In the genomic region with DNA sequence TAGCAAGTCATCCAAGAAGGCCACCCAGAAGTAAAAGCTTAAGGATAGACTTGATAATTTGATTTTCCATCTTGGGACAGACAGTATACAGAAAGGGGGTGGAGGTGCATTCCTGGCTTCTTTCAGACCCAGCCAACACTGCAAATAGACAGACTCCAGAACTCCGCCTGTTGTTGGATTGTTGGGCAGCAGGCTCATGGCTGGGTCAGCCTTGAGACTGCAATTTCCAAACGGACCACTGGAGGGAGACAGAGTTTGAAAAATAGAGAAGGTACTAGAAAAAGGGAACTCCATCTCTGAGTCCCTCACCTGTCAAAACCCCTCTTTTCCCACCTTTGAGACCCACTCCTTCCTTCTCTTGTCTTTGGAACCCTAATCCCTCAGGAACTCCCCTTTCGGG, we compare ENCODE assay signal across 10 mouse cellular contexts. TPM values are rescaled to one million over a fixed set of nuclear protein-coding genes. Genes with fewer than 3 reads are reported as not detected.
DNase-seq lines count a peak whose midpoint lies in the region; ATAC-seq and TF ChIP-seq lines count a peak whose summit lies in the region.
"Had no signal": no experiment of that assay in that cellular context is flagged by ENCODE, and none has a peak within 500 bp of the region (broad histone marks: within the 10 kb centered on the region; RNA-seq: fewer than 3 reads in every experiment).

No protein-coding gene starts in this region.

- no peak for TF ChIP-seq CTCF in kidney, adult 2 months (conservative IDR thresholded peaks at IDR 0.05; ENCODE audit: insufficient read depth, insufficient read length, low read depth, low read length)

- no peak overlapping the region for H3K27ac ChIP-seq in kidney, adult 2 months (ENCODE audit: insufficient read depth, low read depth, low read length)
- no peak overlapping the region for H3K27ac ChIP-seq in kidney, embryonic 15.5 days
- no peak overlapping the region for H3K27ac ChIP-seq in ES-E14 (ENCODE audit: insufficient read depth, low read depth, low read length, poor library complexity, severe bottlenecking)
- H3K27ac ChIP-seq in midbrain, embryonic 16.5 days (ENCODE audit: low read length), result no peak overlapping the region
- H3K27ac ChIP-seq: embryonic facial prominence, embryonic 13.5 days; limb, embryonic 12.5 days had no signal

- no peaks in the 10 kb centered on the region for H3K9me3 ChIP-seq in kidney, embryonic 15.5 days (replicated peaks)
- no peaks in the 10 kb centered on the region for H3K9me3 ChIP-seq in ES-E14 (ENCODE audit: control insufficient read depth, insufficient read depth, low read depth, low read length)
- no peaks in the 10 kb centered on the region for H3K9me3 ChIP-seq in midbrain, embryonic 16.5 days (replicated peaks; ENCODE audit: control insufficient read depth, low read length, poor library complexity, severe bottlenecking)
- H3K9me3 ChIP-seq: embryonic facial prominence, embryonic 13.5 days; limb, embryonic 12.5 days had no signal

- H3K27me3 ChIP-seq in kidney, adult 2 months (replicated peaks; ENCODE audit: control insufficient read depth, insufficient read depth, low read length), result no peaks in the 10 kb centered on the region
- peaks cover 48% of the 10 kb centered on the region for H3K27me3 ChIP-seq in kidney, embryonic 15.5 days
- H3K27me3 ChIP-seq in midbrain, embryonic 16.5 days (ENCODE audit: control insufficient read depth, insufficient read depth, low read depth, low read length), result peaks cover 5% of the 10 kb centered on the region; the same call in 1 of the 2 replicates

- DNase-seq in kidney, adult 2 months, result peak; percentile 63
- DNase-seq in ES-E14 (ENCODE audit: low read depth, low spot score), result no peak
- DNase-seq in cerebellum, adult 9-10 months, result peak; percentile 69
- peak; percentile 50 for DNase-seq in gastrocnemius, postnatal 14 days
- DNase-seq in left cerebral cortex, postnatal 14 days (ENCODE audit: low spot score in 2 of 2), result peak; percentile 68 to 70
- peak; percentile 51 for DNase-seq in thymus, postnatal 25 days

- TF ChIP-seq POLR2A in kidney, adult 2 months (IDR thresholded peaks at IDR 0.05; ENCODE audit: low read depth, low read length), result no peak

- no peak overlapping the region for H3K4me3 ChIP-seq in kidney, adult 2 months (ENCODE audit: insufficient read depth, low read depth, low read length)
- no peak overlapping the region for H3K4me3 ChIP-seq in kidney, embryonic 15.5 days (replicated peaks)
- H3K4me3 ChIP-seq in ES-E14 (ENCODE audit: insufficient read depth in 1 of 2, low read depth in 1 of 2, low read length in 2 of 2, poor library complexity in 1 of 2, severe bottlenecking in 1 of 2), result no peak overlapping the region
- no peak overlapping the region for H3K4me3 ChIP-seq in midbrain, embryonic 16.5 days (ENCODE audit: low read depth, low read length)
- H3K4me3 ChIP-seq: embryonic facial prominence, embryonic 13.5 days; limb, embryonic 12.5 days had no signal

- H3K4me2 ChIP-seq in kidney, embryonic 15.5 days, result no peak overlapping the region
- H3K4me2 ChIP-seq in midbrain, embryonic 16.5 days (ENCODE audit: low read length), result no peak overlapping the region
- H3K4me2 ChIP-seq: embryonic facial prominence, embryonic 13.5 days; limb, embryonic 12.5 days had no signal

- H3K4me1 ChIP-seq in kidney, adult 2 months (ENCODE audit: control insufficient read depth, insufficient read depth, low read length), result no peaks in the 10 kb centered on the region
- H3K4me1 ChIP-seq in kidney, embryonic 15.5 days, result peaks cover under 1% of the 10 kb centered on the region; the same call in 1 of the 2 replicates
- no peaks in the 10 kb centered on the region for H3K4me1 ChIP-seq in ES-E14 (ENCODE audit: control insufficient read depth in 2 of 2, insufficient read depth in 2 of 2, low read length in 2 of 2, poor library complexity in 1 of 2)
- 0 out of 2 replicates have a peak, but pooled peaks cover under 1% of the 10 kb centered on the region for H3K4me1 ChIP-seq in midbrain, embryonic 16.5 days (ENCODE audit: control insufficient read depth, insufficient read depth, low read length)
- H3K4me1 ChIP-seq: embryonic facial prominence, embryonic 13.5 days; limb, embryonic 12.5 days had no signal

- no peaks in the 10 kb centered on the region for H3K36me3 ChIP-seq in kidney, adult 2 months (ENCODE audit: control insufficient read depth, insufficient read depth, low read length)
- H3K36me3 ChIP-seq in kidney, embryonic 15.5 days, result no peaks in the 10 kb centered on the region
- H3K36me3 ChIP-seq in ES-E14 (ENCODE audit: control insufficient read depth, insufficient read depth, low read length, poor library complexity, severe bottlenecking), result no peaks in the 10 kb centered on the region
- H3K36me3 ChIP-seq in midbrain, embryonic 16.5 days (ENCODE audit: control insufficient read depth, insufficient read depth, low read length), result no peaks in the 10 kb centered on the region
- H3K36me3 ChIP-seq: embryonic facial prominence, embryonic 13.5 days; limb, embryonic 12.5 days had no signal

- in situ Hi-C loops in ES-E14 (cut with MboI; ENCODE audit: low sequenced_read_pairs in 2 of 2, unreplicated experiment in 2 of 2), result loop anchor here (10.0 to 25.0 kb wide), 3 partner anchors 395 to 532 kb away; no protein-coding TSS in a partner anchor

- no peak overlapping the region for H3K9ac ChIP-seq in kidney, embryonic 15.5 days
- no peak overlapping the region for H3K9ac ChIP-seq in ES-E14 (ENCODE audit: insufficient read depth, low read depth, low read length, poor library complexity, severe bottlenecking)
- H3K9ac ChIP-seq in midbrain, embryonic 16.5 days (ENCODE audit: low read depth, low read length), result no peak overlapping the region
- H3K9ac ChIP-seq: embryonic facial prominence, embryonic 13.5 days; limb, embryonic 12.5 days had no signal

- no peak for ATAC-seq in kidney, embryonic 15.5 days (replicated peaks; ENCODE audit: low FRiP score)
- peak; percentile 14; the same call in 1 of the 2 replicates for ATAC-seq in midbrain, embryonic 16.5 days

- intact Hi-C loops in gastrocnemius, postnatal 14 days (cut with DNase I; ENCODE audit: low total_unique reads), result loop anchor here (5.0 to 10.0 kb wide), 4 partner anchors 225 to 525 kb away; no protein-coding TSS in a partner anchor
- intact Hi-C loops in left cerebral cortex, postnatal 14 days (cut with DNase I), result no loop called here

- 41% methylated on average over 3 of the region's 3 CpGs for WGBS in kidney, adult 2 months
- WGBS in kidney, embryonic 15.5 days, result 41% methylated on average over 3 of the region's 3 CpGs
- WGBS in midbrain, embryonic 16.5 days, result 20% methylated on average over 3 of the region's 3 CpGs

TF ChIP-seq in ES-E14, 5 proteins besides CTCF, POLR2A, EP300 and RAD21:
- TF ChIP-seq MAFK (IDR thresholded peaks at IDR 0.05; ENCODE audit: insufficient read depth, low read depth, low read length), result no peak
- TF ChIP-seq ZNF384 (IDR thresholded peaks at IDR 0.05; ENCODE audit: low read depth, low read length), result no peak
- TF ChIP-seq HCFC1 (IDR thresholded peaks at IDR 0.05; ENCODE audit: borderline replicate concordance, insufficient read depth, low read length), result no peak
- TF ChIP-seq CHD2 (IDR thresholded peaks at IDR 0.05; ENCODE audit: low read depth, low read length), result no peak
- TF ChIP-seq ZC3H11A (IDR thresholded peaks at IDR 0.05; ENCODE audit: borderline replicate concordance, low read depth, low read length), result peak; percentile 79
TF ChIP-seq in ES-E14: peak in this region for 1.

RNA-seq across cellular contexts. Expression of a gene that starts 5.9 kb away (rescaled TPM):
- 27.6 and 30.4 TPM in 2 replicates for polyA plus RNA-seq in kidney, adult 2 months (2012; rRNA removed)
- 62.1 and 69.5 TPM in 2 replicates for polyA plus RNA-seq in kidney, embryonic 15.5 days (2015; fragmentation: Nextera tagmentation; extraction: Ambion mirVana)
- 9.6 and 16.1 TPM in 2 replicates for total RNA-seq in ES-E14 (2012; rRNA removed)
- total RNA-seq in gastrocnemius, postnatal 14 days (2021), result 1 to 10 TPM; 8.4 to 9.8 TPM
- total RNA-seq in left cerebral cortex, postnatal 14 days (2021), result 10 to 100 TPM; 11.6 to 13.8 TPM
- 15.6 and 19.6 TPM in 2 replicates for polyA plus RNA-seq in midbrain, embryonic 16.5 days (2015; fragmentation: Nextera tagmentation; extraction: Ambion mirVana)
